Mouse (Mus musculus) retina, adult 2 months (tissue): ENCODE data around the gene Racgap1.

Source experiments
- DNase-seq: peaks from one replicate; pipeline ENCODE4 v3.0.0-alpha.2; 2012; ENCODE audit warnings: low read depth, low spot score

Racgap1 gene

DNA sequence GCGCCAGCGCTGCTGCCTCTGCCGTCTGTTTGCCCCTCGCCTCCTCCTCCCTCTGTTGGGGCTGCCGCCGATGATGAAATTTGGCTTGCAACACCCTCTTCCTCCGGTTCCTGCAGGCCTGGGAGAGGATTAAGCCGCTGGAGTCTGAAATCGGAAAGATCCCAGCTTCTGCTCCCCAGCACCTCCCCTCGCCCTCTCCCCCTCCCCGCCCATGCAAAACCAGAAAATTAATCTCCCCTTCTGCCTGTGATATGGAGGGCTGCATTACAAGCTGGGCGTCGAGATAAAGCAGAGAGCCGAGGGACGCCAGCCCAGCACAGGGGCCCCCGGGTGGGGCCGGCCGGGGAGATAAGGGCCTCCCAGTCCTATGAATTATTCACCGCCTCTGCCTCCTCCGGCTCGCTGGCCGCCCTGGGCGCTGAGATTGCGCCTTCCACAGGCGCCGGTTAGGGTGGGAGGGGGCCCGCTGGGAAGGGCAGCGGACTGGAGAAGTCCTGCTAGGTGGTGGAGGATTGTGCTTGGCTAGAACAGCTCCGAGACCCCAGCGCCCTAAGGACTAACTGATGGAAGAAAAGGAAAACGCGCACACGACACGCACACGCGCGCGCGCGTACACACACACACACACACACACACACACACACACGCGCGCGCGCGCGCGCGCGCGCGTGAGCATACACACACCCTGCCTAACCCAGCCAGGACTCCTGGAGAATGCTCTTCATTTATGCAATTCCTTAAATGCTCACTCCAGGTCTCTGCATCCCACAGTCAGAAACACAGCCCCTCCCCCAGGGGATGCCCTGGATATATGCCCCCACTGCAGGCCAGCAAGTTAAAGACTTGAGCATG, 13.4 kb upstream of the Racgap1 start:
- no peak for DNase-seq

DNA sequence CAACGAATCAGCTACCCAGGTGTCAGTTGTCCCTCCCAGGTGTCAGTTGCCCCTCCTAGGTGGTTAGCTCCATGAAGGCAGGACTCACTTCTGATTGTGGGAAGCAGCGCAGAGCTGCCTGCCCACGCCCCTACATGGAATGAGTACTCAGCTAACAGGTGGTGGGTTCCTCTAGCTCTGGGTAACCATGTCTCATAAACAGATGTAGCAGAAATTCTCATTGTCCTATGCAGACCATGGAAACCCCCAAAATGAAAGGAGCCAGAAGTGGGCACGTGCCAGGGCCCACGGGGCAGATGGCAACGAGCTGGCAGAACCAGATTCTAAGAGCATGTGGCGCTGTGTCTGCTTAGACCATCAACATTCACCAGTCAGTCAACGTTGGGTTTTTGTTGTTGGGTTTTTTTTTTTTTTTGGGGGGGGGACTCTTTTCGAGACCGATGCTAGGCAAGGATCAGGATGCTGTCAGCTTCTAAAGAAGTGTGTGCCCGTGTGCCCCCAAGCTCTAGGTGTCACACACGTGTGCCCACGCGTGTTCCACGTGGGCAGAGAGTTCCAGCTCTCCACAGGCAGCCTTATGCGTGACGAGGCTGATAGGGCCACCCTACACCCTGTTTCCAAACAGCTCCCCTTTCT, 12.6 kb upstream of the Racgap1 start:
- DNase-seq, result no peak

- no peak for DNase-seq
These were observed 10.9 kb upstream of the Racgap1 start for GRCm38 (mm10) chr15:99662371-99662770.

DNA sequence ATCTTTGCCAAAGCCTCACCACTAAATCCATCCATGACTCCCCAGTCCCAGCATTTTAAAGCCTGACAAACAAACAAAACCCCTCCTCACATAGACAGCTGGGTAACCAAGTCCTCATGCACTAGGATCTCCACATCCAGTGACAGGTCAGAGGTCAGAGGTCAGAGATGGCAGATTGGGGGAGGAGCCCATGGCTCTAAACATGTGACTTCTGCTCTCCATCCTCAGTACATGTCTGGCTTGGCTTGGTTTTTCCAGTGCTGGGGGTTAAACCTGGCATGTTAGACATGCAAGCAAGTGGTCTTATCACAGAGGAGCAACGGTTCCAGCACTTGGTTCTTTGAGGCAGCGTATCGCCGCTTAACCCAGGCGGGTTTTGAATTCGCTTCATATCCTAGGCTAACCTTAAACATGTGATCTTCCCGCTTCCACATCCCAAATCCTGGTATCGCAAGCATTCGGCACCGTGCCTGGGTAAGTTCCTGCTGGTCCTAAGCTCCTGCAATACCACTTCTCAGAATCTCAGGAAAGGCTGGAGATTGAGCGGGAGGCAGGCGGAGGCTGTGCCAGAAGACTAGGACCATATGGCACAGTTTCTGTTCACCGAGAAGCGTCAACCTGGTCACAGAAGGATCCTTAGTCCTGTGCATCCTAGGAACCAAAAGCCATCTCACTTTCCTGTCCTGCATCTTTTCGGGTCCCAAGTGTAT, 9.8 kb upstream of the Racgap1 start:
- DNase-seq, result no peak

DNA sequence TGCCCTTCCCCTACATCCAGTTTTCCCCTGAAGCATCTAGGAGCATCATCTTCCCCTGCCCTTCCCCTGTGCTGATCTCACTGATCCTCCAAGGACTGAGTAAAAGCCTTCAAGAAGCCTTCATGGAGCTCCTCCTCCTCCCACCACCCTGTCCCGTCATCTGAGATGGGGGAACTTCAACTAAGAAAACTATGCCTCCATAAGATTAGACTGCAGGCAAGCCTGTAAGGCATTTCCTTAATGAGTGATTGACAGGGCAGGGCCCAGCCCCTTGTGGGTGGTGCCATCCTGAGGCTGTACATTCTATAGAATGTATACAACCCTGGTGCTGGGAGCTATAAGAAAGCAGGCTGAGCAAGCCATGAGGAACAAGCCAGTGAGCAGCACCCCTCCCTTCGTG, 7.0 kb upstream of the Racgap1 start:
- no peak for DNase-seq

DNA sequence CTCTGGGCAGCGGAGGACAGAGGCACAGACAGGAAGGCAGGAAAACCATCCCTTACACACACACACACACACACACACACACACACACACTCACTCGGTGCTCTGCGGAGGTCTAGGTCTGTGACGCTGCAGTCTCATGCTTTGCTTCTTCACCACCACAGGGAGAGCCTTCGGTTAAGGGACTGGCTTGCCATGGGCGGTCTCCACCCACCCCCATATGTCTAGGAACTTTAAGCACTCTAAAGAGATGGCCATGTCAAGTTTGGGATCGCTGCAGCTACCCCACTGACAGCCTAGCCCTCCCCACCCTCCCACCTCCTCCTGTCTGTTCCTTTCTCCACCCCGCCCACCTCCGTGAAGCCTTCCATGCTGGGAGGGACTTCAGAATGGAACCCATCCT, 4.5 kb upstream of the Racgap1 start:
- DNase-seq, result no peak

DNA sequence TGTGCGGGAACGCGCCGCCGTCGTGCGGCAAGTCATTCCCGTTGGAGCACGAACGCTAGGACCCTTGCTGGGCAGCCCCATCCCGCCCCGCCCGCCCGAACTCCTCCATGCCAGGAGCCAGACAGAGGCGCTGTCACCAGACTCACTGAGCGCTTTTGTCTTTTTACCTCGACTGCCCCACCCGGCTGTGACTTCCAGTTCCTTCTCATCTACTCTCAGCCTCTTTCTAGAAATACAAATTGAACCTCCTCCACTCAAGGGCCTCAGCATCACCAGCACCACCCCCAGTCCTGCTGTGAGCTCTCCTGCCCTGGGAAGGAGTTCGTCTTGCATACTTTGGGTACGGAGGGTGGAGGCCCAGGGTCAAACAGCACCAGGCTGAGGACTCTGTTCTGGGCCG, 2.4 kb upstream of the Racgap1 start:
- DNase-seq, result no peak

DNA sequence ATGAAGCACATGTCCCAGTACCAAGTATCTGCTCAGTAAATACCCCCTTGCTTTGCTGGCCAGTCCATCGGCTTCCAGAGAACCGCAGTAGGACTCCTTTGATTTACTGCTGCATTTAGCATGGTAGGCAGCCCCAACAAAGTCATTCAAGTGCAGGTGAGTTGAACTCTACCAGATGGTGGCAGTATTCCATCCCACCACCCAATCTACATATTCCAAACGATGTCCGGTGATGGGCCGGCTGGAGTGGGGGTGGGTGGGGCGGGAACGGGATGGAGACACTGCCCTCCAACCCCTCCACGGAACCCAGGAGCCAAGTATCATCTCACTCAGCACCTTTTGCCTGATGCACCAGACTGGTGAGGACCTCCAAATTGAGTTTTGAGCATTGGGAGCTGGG, 1.8 kb upstream of the Racgap1 start:
- DNase-seq, result no peak

- DNase-seq, result no peak
These were observed 772 bp upstream of the Racgap1 start for GRCm38 (mm10) chr15:99651984-99652872.

DNA sequence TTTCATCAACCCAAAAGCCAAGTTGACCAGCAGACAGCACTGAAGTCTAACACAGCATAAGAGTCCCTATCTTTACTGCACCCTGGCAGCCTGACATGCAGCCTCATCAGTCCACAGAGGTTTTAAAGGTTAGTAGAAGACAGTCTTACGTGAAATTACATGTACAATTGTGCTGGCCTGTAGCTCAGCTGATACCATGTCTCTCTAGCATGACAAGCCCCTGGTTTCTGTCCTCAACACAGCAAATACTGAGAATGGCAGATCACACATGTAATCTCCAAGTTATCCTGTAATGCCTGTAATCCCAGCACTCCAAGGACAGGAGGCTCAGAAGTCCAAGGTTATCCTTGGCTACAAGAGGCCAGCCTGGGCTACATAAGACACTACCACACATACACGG, 1.2 kb downstream of the Racgap1 start:
- DNase-seq, result no peak

DNA sequence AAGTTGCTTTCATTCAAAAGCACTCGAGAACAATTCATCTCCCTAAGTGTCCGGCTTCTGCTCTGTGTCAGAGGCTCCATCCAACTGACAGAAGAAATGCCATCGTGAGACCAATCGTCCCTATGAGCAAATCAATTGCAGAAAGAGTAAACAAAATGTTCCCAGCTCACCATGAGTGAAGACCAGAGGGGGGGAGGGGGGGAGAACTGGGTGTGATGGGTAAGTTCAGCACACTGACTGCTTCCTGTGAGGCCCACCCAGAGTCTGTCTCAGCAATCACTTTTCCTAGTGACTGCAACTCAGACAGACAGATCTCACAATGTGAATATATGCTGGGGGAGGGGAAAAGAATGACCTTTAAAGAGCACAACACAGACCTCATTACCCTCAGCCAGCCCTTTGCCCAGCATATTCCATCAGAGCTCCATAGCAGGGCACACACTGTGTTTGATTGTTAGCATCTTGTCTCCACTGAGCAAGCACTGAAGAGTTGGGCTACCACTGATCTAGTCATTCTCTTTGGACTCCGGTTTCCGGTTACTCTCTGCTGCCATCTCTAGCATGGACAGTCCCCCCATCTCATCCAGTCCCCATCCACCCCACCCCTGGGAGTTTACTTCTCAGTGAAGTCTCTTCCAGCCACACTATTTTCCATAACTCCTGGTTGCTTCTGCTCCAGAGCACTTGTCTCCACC, 2.2 kb downstream of the Racgap1 start:
- no peak for DNase-seq

DNA sequence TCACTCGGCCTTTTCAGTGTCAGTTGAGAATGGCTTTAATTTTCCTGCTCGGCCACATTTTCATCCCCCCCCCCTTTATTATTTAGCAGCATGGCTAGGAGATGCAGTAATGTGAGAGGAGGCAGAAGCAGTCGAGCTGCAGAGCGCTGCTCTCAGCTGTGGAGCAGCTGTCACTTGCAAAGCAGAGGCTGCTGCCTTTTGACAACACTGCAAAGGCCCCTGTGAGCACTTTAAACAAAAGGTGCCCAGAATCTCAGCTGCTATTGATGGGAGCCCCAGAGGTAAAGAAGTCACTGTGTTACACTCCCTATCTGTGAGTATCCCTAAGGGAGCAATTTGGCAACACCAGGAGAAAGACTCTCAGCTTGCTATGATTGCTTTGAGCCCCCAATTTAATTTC, 3.1 kb downstream of the Racgap1 start:
- DNase-seq, result no peak

- no peak for DNase-seq
These were observed 6.7 kb downstream of the Racgap1 start for GRCm38 (mm10) chr15:99644776-99645175.

- peak; percentile 26 for DNase-seq
These were observed 7.6 kb downstream of the Racgap1 start for GRCm38 (mm10) chr15:99643832-99644231.

- no peak for DNase-seq
These were observed 8.8 kb downstream of the Racgap1 start for GRCm38 (mm10) chr15:99642622-99643021.

DNA sequence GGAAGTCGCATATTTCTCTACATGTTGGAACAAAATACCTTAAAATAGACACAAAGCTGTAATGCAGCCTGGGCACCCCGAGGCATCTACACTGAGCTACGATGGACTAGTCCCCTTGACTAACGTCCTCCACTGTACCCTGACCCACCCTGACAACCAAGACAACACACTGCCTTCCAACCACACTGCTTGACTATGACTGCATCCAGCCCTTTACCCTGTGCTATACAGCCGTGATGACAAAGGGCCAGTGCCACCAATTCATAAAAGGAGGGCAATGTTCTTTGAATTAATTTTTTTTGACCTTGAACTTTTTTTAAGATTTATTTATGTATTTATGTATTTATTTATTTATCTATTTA, 13.4 kb downstream of the Racgap1 start:
- DNase-seq, result no peak

- no peak for DNase-seq
These were observed 13.9 kb downstream of the Racgap1 start for GRCm38 (mm10) chr15:99637405-99638123.

DNA sequence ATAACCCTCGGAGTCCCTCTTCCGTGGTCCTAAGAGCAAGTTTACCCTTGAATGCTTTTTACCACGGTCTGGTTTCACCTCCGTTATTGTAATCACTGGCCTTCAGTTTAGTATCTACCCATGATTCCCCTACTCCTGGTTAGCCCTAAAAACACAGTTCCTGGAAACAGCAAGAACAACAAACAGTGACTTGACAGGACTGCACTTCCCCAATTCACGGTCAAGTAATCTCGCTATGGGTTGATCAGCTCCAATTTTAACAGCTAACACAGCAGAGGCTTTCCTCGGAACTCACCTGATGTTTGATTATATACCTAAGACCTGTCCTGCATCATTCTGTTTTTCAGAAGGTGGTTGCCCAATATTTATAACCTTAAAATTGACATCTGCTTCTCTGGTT, 16.8 kb downstream of the Racgap1 start:
- DNase-seq, result no peak

DNA sequence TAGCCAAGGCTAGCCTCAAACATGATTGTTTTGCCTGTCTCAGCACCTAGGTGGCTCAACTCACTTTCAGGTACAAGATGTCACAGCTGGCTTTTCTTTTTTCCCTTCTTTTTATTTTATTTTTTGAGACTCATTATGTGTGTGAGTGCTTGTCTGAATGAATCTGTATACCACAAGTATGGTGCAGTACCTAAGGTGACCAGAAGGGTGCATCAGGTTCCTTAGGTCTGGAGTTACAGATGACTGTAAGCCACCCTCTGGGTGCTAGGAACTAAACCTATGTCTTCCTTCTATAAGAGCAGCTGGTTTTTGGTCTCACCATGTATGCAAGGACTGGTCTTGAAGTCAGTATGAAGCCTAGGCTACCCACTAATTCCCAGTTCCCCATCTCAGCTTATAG, 19.8 kb downstream of the Racgap1 start:
- DNase-seq, result no peak

GRCm38 (mm10) chr15:99622063-99622462, 29.4 kb downstream of the Racgap1 start:
- no peak for DNase-seq
